Mouse (Mus musculus): ENCODE results near the gene Derl3.

The Derl3 gene

GRCm38 (mm10) chr10:75941042-75941824 lies 48.0 kb downstream of the Derl3 start:
- no peak for DNase-seq (ENCODE audit: low read depth)

GRCm38 (mm10) chr10:75942736-75943477 lies 49.7 kb downstream of the Derl3 start, which contains the start of gene Vpreb3:
Vpreb3 (plus strand) TSS chr10:75943057.
- DNase-seq (ENCODE audit: low read depth), result no peak

GRCm38 (mm10) chr10:75944066-75944772 lies 51.0 kb downstream of the Derl3 start:
- DNase-seq (ENCODE audit: low read depth), result no peak

GRCm38 (mm10) chr10:75945213-75945612 lies 52.0 kb downstream of the Derl3 start:
- DNase-seq (ENCODE audit: low read depth), result no peak
